Mouse (Mus musculus) embryonic facial prominence, embryonic 14.5 days (tissue): ENCODE measurements around the gene Lepr. TPM values are rescaled to one million over a fixed set of nuclear protein-coding genes. Genes with fewer than 3 reads are reported as not detected.
"Not testable (repeated sequence)": the region's sequence is repeated elsewhere in the genome, so short reads cannot be mapped to it uniquely, and the experiment has no call there.

Experiments
- ATAC-seq: fragments of 200-750 bp; cut with Nextera tagmentation; 2 replicates; pipeline ENCODE4 v1.8.0; 2017; ENCODE audit warnings: low read depth, moderate number of reproducible peaks, moderate TSS enrichment
- DNase-seq: peaks from one replicate; pipeline ENCODE4 v3.0.0-alpha.2; 2015; ENCODE audit warnings: low spot score
- H3K27ac ChIP-seq: fragments of 300-500 bp; sonication (generic); replicated peaks from 2 replicates; pipeline ENCODE4 v1.5.1; 2014; ENCODE audit warnings: low read depth, mild to moderate bottlenecking, low read length, moderate library complexity
- H3K27me3 ChIP-seq: fragments of 300-500 bp; sonication (generic); replicated peaks from 2 replicates; pipeline ENCODE4 v1.6.1; 2014; ENCODE audit warnings: low read length; ENCODE audit not compliant: control insufficient read depth, insufficient read depth
- H3K36me3 ChIP-seq: fragments of 300-500 bp; sonication (generic); 2 replicates; pipeline ENCODE4 v1.6.1; 2014; ENCODE audit warnings: low read length, mixed read lengths; ENCODE audit not compliant: control insufficient read depth, insufficient read depth
- H3K4me1 ChIP-seq: fragments of 300-500 bp; sonication (generic); 2 replicates; pipeline ENCODE4 v1.6.1; 2014; ENCODE audit warnings: antibody characterized with exemption, low read length; ENCODE audit not compliant: control insufficient read depth, insufficient read depth
- H3K4me2 ChIP-seq: fragments of 300-500 bp; sonication (generic); 2 replicates; pipeline ENCODE4 v1.6.1; 2014; ENCODE audit warnings: low read depth, mild to moderate bottlenecking, low read length, moderate library complexity, mixed read lengths
- H3K4me3 ChIP-seq: fragments of 300-500 bp; sonication (generic); 2 replicates; pipeline ENCODE4 v1.5.1; 2014; ENCODE audit warnings: low read depth, mild to moderate bottlenecking, low read length
- H3K9ac ChIP-seq: fragments of 300-500 bp; sonication (generic); 2 replicates; pipeline ENCODE4 v1.6.1; 2014; ENCODE audit warnings: low read depth, mild to moderate bottlenecking, low read length, moderate library complexity, mixed read lengths
- H3K9me3 ChIP-seq: fragments of 300-500 bp; sonication (generic); 2 replicates; pipeline ENCODE4 v1.6.1; 2016; ENCODE audit warnings: low read length; ENCODE audit not compliant: control insufficient read depth
- WGBS: fragments of 180-500 bp; shearing (Covaris S2); extraction: QIAGEN DNeasy Blood & Tissue Kit; methylation state at CpG from one replicate; pipeline ENCODE4 v1.1.7; 2014; 5-methylcytosine and 5-hydroxymethylcytosine counted together
- polyA plus RNA-seq: library from polyadenylated mRNA; unstranded; fragments of >200 nt; fragmentation: Nextera tagmentation; extraction: Ambion mirVana; gene quantifications from 2 replicates; pipeline ENCODE4 v1.2.1, GENCODE M21; 2014

Lepr gene
- polyA plus RNA-seq, 1 experiment from 2014 or later: 16.0 TPM

GRCm38 (mm10) chr4:101741973-101742372 is 24.8 kb downstream of the Lepr start:
- no peak overlapping the region for H3K9ac ChIP-seq
- no peaks in the 10 kb centered on the region for H3K27me3 ChIP-seq
- H3K9me3 ChIP-seq: no peaks in the 10 kb centered on the region
- H3K4me3 ChIP-seq: no peak overlapping the region
- no peak overlapping the region for H3K27ac ChIP-seq
- WGBS: 82% methylated on average over 2 of the region's 2 CpGs
- H3K4me1 ChIP-seq: no peaks in the 10 kb centered on the region
- no peaks in the 10 kb centered on the region for H3K36me3 ChIP-seq
- ATAC-seq (no peak), DNase-seq (no peak)
- no peak overlapping the region for H3K4me2 ChIP-seq

- WGBS: 89% methylated on average over 4 of the region's 4 CpGs
- H3K9ac ChIP-seq: no peak overlapping the region
- H3K4me3 ChIP-seq: no peak overlapping the region
- no peaks in the 10 kb centered on the region for H3K4me1 ChIP-seq
- no peaks in the 10 kb centered on the region for H3K36me3 ChIP-seq
- H3K4me2 ChIP-seq: no peak overlapping the region
- DNase-seq (no peak), ATAC-seq (no peak)
- H3K27ac ChIP-seq: no peak overlapping the region
- H3K27me3 ChIP-seq: no peaks in the 10 kb centered on the region
- H3K9me3 ChIP-seq: no peaks in the 10 kb centered on the region
These were observed 28.3 kb downstream of the Lepr start for GRCm38 (mm10) chr4:101745534-101745933.

GRCm38 (mm10) chr4:101760490-101760889 is 43.3 kb downstream of the Lepr start:
- H3K4me3 ChIP-seq: no peak overlapping the region
- H3K27me3 ChIP-seq: no peaks in the 10 kb centered on the region
- H3K4me1 ChIP-seq: no peaks in the 10 kb centered on the region
- H3K4me2 ChIP-seq: no peak overlapping the region
- no peaks in the 10 kb centered on the region for H3K9me3 ChIP-seq
- H3K9ac ChIP-seq: no peak overlapping the region
- no peaks in the 10 kb centered on the region for H3K36me3 ChIP-seq
- DNase-seq: no peak
- H3K27ac ChIP-seq: no peak overlapping the region
- no peak for ATAC-seq
- 87% methylated on average over 5 of the region's 5 CpGs for WGBS

GRCm38 (mm10) chr4:101843923-101844322 is 126.7 kb downstream of the Lepr start, which contains the start of gene B020004J07Rik:
Gene B020004J07Rik (minus strand): TSS chr4:101844023.
- not testable (repeated sequence) for H3K4me1 ChIP-seq, DNase-seq, H3K27ac ChIP-seq, H3K36me3 ChIP-seq, H3K4me2 ChIP-seq, H3K4me3 ChIP-seq, H3K9me3 ChIP-seq, H3K9ac ChIP-seq, ATAC-seq, H3K27me3 ChIP-seq
- WGBS: 100% methylated on average over 2 of the region's 4 CpGs

GRCm38 (mm10) chr4:101850908-101851307 is 133.7 kb downstream of the Lepr start:
- H3K27me3 ChIP-seq: no peaks in the 10 kb centered on the region
- H3K9ac ChIP-seq: no peak overlapping the region
- DNase-seq (no peak), ATAC-seq (no peak)
- no peak overlapping the region for H3K27ac ChIP-seq
- H3K36me3 ChIP-seq: no peaks in the 10 kb centered on the region
- H3K9me3 ChIP-seq: peaks cover 16% of the 10 kb centered on the region
- no peak overlapping the region for H3K4me3 ChIP-seq
- no peak overlapping the region for H3K4me2 ChIP-seq
- 69% methylated on average over 2 of the region's 2 CpGs for WGBS
- no peaks in the 10 kb centered on the region for H3K4me1 ChIP-seq

- Histone ChIP-seq H3K9me3 (no peaks in the 10 kb centered on the region), H3K4me2 (no peak overlapping the region), H3K9ac (no peak overlapping the region), H3K36me3 (no peaks in the 10 kb centered on the region), H3K27me3 (no peaks in the 10 kb centered on the region), H3K4me3 (no peak overlapping the region), H3K4me1 (no peaks in the 10 kb centered on the region), H3K27ac (no peak overlapping the region)
- DNase-seq (peak; percentile 30), ATAC-seq (0 out of 2 replicates have a peak, but pooled peaks have one; percentile 47)
- 49% methylated on average over 6 of the region's 6 CpGs for WGBS
These were observed 143.7 kb downstream of the Lepr start for GRCm38 (mm10) chr4:101860873-101861272.

GRCm38 (mm10) chr4:101862289-101862688 is 145.1 kb downstream of the Lepr start:
- H3K27ac ChIP-seq: no peak overlapping the region
- no peaks in the 10 kb centered on the region for H3K4me1 ChIP-seq
- 93% methylated on average over 6 of the region's 6 CpGs for WGBS
- DNase-seq (no peak), ATAC-seq (no peak)
- no peaks in the 10 kb centered on the region for H3K27me3 ChIP-seq
- no peak overlapping the region for H3K4me2 ChIP-seq
- H3K9ac ChIP-seq: no peak overlapping the region
- no peaks in the 10 kb centered on the region for H3K9me3 ChIP-seq
- H3K4me3 ChIP-seq: no peak overlapping the region
- no peaks in the 10 kb centered on the region for H3K36me3 ChIP-seq

Other genes starting within 250 kb of the Lepr start
- gene Dnajc6, start 220.8 kb upstream of the Lepr start, polyA plus RNA-seq: 4.4 and 4.8 TPM in 2 replicates
- gene Leprot, start 69.7 kb upstream of the Lepr start, polyA plus RNA-seq: 98.1 and 98.2 TPM in 2 replicates
- not detected in 2 replicates for gene B020004J07Rik, start 126.6 kb downstream of the Lepr start, polyA plus RNA-seq
- gene C130073F10Rik, start 176.4 kb downstream of the Lepr start, polyA plus RNA-seq: not detected in 2 replicates
- gene Gm12800, start 191.7 kb downstream of the Lepr start, polyA plus RNA-seq: not detected in 2 replicates
- gene Gm12794, start 223.0 kb downstream of the Lepr start, polyA plus RNA-seq: not detected in 2 replicates